Mouse (Mus musculus): ENCODE results near the gene Trp63. TPM values are rescaled to one million over a fixed set of nuclear protein-coding genes. Genes with fewer than 3 reads are reported as not detected.
"Not testable (repeated sequence)": the region's sequence is repeated elsewhere in the genome, so short reads cannot be mapped to it uniquely, and the experiment has no call there.

Gene Trp63
- not detected in 2 replicates for polyA plus RNA-seq (2012; ENCODE audit: insufficient read depth, insufficient read length, missing spikeins)

GRCm38 (mm10) chr16:25683531-25684248 is at the start of gene Trp63:
Gene Trp63, plus strand, starts transcription at chr16:25683763.
- Histone ChIP-seq H3K27ac (ENCODE audit: insufficient read depth, low read depth, low read length) (no peak within 1 kb of the TSS), H3K4me1 (ENCODE audit: control insufficient read depth, insufficient read depth, low read length) (no peaks in the 10 kb centered on the region)
- TF ChIP-seq POLR2A (IDR thresholded peaks at IDR 0.05; ENCODE audit: borderline replicate concordance, low read depth, low read length) = no peak
- TF ChIP-seq CTCF (IDR thresholded peaks at IDR 0.05; ENCODE audit: low read depth, low read length) = no peak

GRCm38 (mm10) chr16:25644716-25645115 is 38.8 kb upstream of the Trp63 start:
- not testable (repeated sequence) for H3K27ac ChIP-seq (ENCODE audit: insufficient read depth, low read depth, low read length); H3K4me3 ChIP-seq (ENCODE audit: insufficient read depth, low read length); H3K4me1 ChIP-seq (ENCODE audit: control insufficient read depth, insufficient read depth, low read length)

More at GRCm38 (mm10) chr16:25683531-25684248, at the start of gene Trp63:
- no peak within 1 kb of the TSS for H3K4me3 ChIP-seq (ENCODE audit: insufficient read depth, low read length)

DNA sequence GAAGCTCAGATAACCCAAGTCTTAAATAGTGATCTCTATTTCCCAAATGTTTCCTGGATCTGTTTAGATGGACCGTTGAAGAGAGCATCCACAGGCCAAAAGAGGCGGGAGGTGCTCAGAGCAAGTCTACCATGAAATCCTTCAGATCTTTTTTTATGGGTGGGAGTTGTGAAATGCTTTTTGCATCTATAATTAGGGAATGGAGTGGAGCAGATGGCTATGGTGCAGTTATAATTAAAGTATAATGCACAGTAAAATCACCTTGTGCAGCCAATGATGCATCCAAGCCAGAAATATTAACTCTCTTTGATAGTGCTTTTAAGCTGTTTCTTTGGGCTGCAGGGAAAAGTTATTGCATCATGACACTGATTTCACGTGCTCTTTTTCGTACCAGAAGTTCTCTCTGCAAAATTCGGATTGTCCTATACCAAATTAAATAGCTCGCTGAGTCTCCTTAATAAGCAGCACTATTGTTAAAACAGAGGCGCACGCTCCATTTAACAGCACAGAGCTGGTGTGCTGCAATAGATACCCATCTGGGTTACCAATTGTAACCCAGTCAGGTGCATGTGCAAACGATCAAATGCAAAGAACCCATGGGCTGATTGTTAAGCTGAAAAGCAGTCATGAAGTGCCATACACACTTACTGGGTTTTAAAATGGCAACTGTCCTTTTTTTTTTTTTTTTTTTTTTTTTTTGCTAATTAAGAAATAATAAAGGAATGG is 22.9 kb upstream of the Trp63 start:
- TF ChIP-seq POLR2A (IDR thresholded peaks at IDR 0.05; ENCODE audit: borderline replicate concordance, low read depth, low read length) = no peak
- no peak for TF ChIP-seq CTCF (IDR thresholded peaks at IDR 0.05; ENCODE audit: low read depth, low read length)
- Histone ChIP-seq H3K4me3 (ENCODE audit: insufficient read depth, low read length) (no peak overlapping the region), H3K27ac (ENCODE audit: insufficient read depth, low read depth, low read length) (no peak overlapping the region), H3K4me1 (ENCODE audit: control insufficient read depth, insufficient read depth, low read length) (no peaks in the 10 kb centered on the region)

DNA sequence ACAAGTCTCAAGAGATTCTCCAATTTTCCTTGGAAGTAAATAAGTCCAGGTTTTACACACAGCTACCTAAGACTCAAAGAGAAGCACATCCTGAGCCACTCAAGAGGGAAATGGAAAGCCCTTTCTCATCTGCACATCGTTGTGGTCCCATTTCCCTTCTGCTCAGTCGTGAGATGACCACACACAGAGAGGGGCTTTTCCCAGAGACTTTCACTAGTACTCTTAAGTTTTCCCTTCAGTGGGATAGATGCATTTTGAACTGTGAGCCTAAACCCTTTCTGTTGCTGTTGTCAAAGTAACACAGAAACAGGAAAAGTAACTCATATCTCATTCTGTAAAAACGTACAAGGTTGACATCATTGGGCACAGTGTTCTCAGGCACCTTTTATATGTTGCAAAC is 20.4 kb upstream of the Trp63 start:
- H3K4me3 ChIP-seq (ENCODE audit: insufficient read depth, low read length) = no peak overlapping the region
- no peaks in the 10 kb centered on the region for H3K4me1 ChIP-seq (ENCODE audit: control insufficient read depth, insufficient read depth, low read length)
- no peak overlapping the region for H3K27ac ChIP-seq (ENCODE audit: insufficient read depth, low read depth, low read length)
- no peak for TF ChIP-seq CTCF (IDR thresholded peaks at IDR 0.05; ENCODE audit: low read depth, low read length)
- TF ChIP-seq POLR2A (IDR thresholded peaks at IDR 0.05; ENCODE audit: borderline replicate concordance, low read depth, low read length) = no peak

DNA sequence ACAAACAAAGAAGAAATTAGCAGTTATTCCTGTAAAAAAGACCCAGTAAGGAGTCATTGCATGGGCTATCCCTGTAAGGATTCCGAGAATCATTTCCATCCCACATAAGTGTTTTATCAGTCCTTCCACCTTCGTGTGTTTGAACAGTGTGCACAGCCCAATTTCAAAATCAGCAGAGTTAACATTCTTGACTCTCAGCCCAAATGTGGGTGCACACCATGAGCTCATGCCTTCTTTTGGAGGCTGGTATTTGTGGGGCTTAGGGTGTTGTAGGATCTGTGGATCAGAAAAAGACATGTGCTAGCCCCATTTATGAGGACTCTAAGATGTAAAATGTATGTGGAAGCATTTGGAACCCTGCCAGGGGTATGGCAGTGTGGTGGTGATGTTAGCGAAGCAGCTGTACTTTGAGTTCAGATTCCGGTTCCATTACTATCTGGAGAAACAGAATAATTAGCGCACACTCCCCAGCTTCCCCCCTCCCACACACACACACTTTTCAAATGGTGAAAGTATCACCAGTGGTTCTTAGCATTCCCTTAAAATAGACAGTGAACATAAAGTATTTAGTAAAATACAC is 9.6 kb upstream of the Trp63 start:
- H3K4me1 ChIP-seq (ENCODE audit: control insufficient read depth, insufficient read depth, low read length) = no peaks in the 10 kb centered on the region
- no peak overlapping the region for H3K4me3 ChIP-seq (ENCODE audit: insufficient read depth, low read length)
- no peak overlapping the region for H3K27ac ChIP-seq (ENCODE audit: insufficient read depth, low read depth, low read length)
- no peak for TF ChIP-seq CTCF (IDR thresholded peaks at IDR 0.05; ENCODE audit: low read depth, low read length)
- TF ChIP-seq POLR2A (IDR thresholded peaks at IDR 0.05; ENCODE audit: borderline replicate concordance, low read depth, low read length) = no peak

GRCm38 (mm10) chr16:25680369-25680768 is 3.2 kb upstream of the Trp63 start:
- TF ChIP-seq POLR2A (IDR thresholded peaks at IDR 0.05; ENCODE audit: borderline replicate concordance, low read depth, low read length) (no peak), CTCF (IDR thresholded peaks at IDR 0.05; ENCODE audit: low read depth, low read length) (no peak)
- H3K27ac ChIP-seq (ENCODE audit: insufficient read depth, low read depth, low read length) = no peak overlapping the region
- no peak overlapping the region for H3K4me3 ChIP-seq (ENCODE audit: insufficient read depth, low read length)
- no peaks in the 10 kb centered on the region for H3K4me1 ChIP-seq (ENCODE audit: control insufficient read depth, insufficient read depth, low read length)

DNA sequence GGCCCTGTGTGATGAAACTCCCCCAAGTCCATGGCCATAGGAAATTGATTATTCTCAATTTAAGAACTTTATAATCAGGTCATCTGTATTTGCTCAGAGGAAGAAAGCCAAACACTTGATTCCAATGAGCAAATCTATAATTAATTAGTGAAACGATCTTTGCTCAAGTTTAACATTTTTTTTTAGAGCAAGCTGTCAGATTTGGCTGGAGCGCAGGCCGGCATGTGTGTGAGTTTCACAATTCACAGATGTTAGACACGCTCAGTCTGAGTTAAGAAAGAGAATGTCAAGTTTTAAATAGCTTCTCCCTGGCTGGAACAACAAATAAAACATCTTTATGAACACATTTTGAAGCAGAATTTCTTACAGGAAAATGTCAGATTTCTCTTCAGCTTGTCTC is 1.0 kb upstream of the Trp63 start:
- H3K4me1 ChIP-seq (ENCODE audit: control insufficient read depth, insufficient read depth, low read length) = no peaks in the 10 kb centered on the region
- no peak overlapping the region for H3K4me3 ChIP-seq (ENCODE audit: insufficient read depth, low read length)
- H3K27ac ChIP-seq (ENCODE audit: insufficient read depth, low read depth, low read length) = no peak overlapping the region
- TF ChIP-seq CTCF (IDR thresholded peaks at IDR 0.05; ENCODE audit: low read depth, low read length) (no peak), POLR2A (IDR thresholded peaks at IDR 0.05; ENCODE audit: borderline replicate concordance, low read depth, low read length) (no peak)

DNA sequence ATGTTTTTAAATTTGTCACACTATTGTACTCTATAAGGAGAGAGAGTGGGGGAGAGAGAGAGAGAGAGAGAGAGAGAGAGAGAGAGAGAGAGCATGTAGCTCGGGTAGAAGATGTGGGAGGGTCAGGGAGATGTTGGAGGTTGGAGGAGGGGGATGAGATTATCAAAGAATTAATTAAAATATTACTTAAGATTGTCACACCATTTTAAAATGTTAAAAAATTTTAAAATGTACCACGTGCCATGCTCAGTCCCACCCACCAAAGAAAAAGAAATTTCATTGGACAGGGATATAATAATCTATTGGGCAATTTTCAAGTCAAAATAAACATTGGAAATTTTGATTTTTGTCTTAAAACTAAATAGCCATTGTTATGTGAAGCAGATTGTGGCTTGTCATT is 1.0 kb downstream of the Trp63 start:
- Histone ChIP-seq H3K4me3 (ENCODE audit: insufficient read depth, low read length) (no peak overlapping the region), H3K27ac (ENCODE audit: insufficient read depth, low read depth, low read length) (no peak overlapping the region), H3K4me1 (ENCODE audit: control insufficient read depth, insufficient read depth, low read length) (no peaks in the 10 kb centered on the region)
- no peak for TF ChIP-seq CTCF (IDR thresholded peaks at IDR 0.05; ENCODE audit: low read depth, low read length)
- TF ChIP-seq POLR2A (IDR thresholded peaks at IDR 0.05; ENCODE audit: borderline replicate concordance, low read depth, low read length) = no peak

DNA sequence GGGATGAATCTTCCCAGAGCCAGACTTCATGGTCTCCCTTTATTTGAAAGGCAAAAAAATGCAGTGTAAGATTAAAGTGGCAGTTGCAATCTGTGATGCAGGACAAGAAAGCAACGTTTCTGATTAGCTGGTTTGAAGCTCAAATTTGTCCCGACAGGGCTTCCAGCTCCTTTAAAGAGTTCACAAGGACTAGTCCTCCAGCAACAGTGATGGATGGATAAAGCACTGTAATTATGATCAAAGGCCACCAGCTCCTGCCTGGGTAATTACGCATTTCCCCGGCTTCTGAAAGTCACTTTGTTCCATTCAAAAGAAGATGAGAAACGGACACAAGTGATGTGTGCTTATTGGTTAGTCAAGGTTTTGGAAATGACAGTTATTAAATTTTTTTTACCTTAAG is 7.0 kb downstream of the Trp63 start:
- TF ChIP-seq CTCF (IDR thresholded peaks at IDR 0.05; ENCODE audit: low read depth, low read length) (no peak), POLR2A (IDR thresholded peaks at IDR 0.05; ENCODE audit: borderline replicate concordance, low read depth, low read length) (no peak)
- Histone ChIP-seq H3K4me3 (ENCODE audit: insufficient read depth, low read length) (no peak overlapping the region), H3K4me1 (ENCODE audit: control insufficient read depth, insufficient read depth, low read length) (no peaks in the 10 kb centered on the region), H3K27ac (ENCODE audit: insufficient read depth, low read depth, low read length) (no peak overlapping the region)

DNA sequence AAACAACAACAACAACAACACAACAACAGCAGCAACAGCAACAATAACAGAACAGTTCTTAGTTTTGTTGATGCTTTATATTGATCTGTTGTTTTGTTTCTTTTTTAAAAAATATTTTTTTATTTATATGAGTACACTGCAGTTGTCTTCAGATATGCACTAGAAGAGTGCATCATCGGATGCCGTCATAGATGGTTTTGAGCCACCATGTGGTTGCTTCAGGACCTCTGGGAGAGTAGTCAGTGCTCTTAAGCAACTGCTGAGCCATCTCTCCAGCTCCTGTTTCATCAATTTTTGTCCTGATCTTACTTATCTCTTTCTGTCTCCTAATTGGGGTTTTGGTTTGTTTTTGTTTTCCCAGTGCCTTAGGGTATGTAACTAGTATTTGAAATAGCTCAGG is 17.7 kb downstream of the Trp63 start:
- Histone ChIP-seq H3K27ac (ENCODE audit: insufficient read depth, low read depth, low read length) (no peak overlapping the region), H3K4me3 (ENCODE audit: insufficient read depth, low read length) (no peak overlapping the region), H3K4me1 (ENCODE audit: control insufficient read depth, insufficient read depth, low read length) (no peaks in the 10 kb centered on the region)
- no peak for TF ChIP-seq POLR2A (IDR thresholded peaks at IDR 0.05; ENCODE audit: borderline replicate concordance, low read depth, low read length)
- no peak for TF ChIP-seq CTCF (IDR thresholded peaks at IDR 0.05; ENCODE audit: low read depth, low read length)

Data from bone marrow macrophage, adult 2 months (primary cell).